Mouse (Mus musculus): ENCODE data around the gene Bcl10.
"Not testable (repeated sequence)": the region's sequence is repeated elsewhere in the genome, so short reads cannot be mapped to it uniquely, and the experiment has no call there.

GRCm38 (mm10) chr3:145878867-145879266, 43.7 kb upstream of the Bcl10 start:
- not testable (repeated sequence) for TF ChIP-seq POLR2A (IDR thresholded peaks at IDR 0.05; ENCODE audit: borderline replicate concordance, control insufficient read depth, low read depth, low read length); CTCF (IDR thresholded peaks at IDR 0.05; ENCODE audit: control insufficient read depth, insufficient read depth, low read length)
